Mouse (Mus musculus): ENCODE results near the gene Ciita.

- no peak for TF ChIP-seq POLR2A (IDR thresholded peaks at IDR 0.05; ENCODE audit: low read depth, low read length)
- TF ChIP-seq CTCF (IDR thresholded peaks at IDR 0.05; ENCODE audit: extremely low read depth, insufficient read length, insufficient replicate concordance, low read depth, low read length), result no peak
Measured at GRCm38 (mm10) chr16:10577548-10577947, 97.7 kb downstream of the Ciita start.

Measured in small intestine, adult 2 months (tissue).